Mouse (Mus musculus): ENCODE data around the gene Ccnt2. TPM values are rescaled to one million over a fixed set of nuclear protein-coding genes. Genes with fewer than 3 reads are reported as not detected.
A peak's percentile ranks its signal among the peaks of the same experiment; 100 is the strongest.

Gene Ccnt2
- total and polyA plus RNA-seq, 2 experiments: 9.4 to 28.8 TPM

DNA sequence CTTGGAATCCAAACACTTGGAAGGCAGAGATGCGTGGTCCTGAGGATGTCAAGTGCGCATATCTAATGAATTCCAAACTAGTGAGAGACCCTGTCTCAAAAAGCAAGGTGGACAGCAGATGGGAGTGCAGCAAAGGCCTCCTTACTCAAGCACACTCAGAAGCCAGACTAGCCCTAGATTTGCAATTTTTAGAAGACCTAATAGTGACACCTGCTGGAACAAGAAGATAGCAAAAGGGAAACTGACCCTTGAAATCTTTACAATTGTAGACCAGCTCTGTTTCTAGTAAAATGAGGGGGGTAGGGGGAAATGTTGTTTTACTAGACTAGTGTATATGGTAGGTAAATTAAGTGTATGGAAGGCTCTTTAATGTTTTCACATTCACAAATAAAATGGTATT, 8.5 kb upstream of the Ccnt2 start:
- no peaks in the 10 kb centered on the region for H3K4me1 ChIP-seq (ENCODE audit: control insufficient read depth, insufficient read depth, low read length)
- WGBS: 83% methylated on average over 2 of the region's 2 CpGs
- H3K36me3 ChIP-seq (ENCODE audit: control insufficient read depth, insufficient read depth, low read length): peaks cover 3% of the 10 kb centered on the region; the same call in 1 of the 2 replicates
- no peaks in the 10 kb centered on the region for H3K79me2 ChIP-seq (ENCODE audit: control insufficient read depth, insufficient read depth, low read length)
- H3K27ac ChIP-seq (replicated peaks; ENCODE audit: insufficient read depth, low read depth, low read length): no peak overlapping the region
- DNase-seq (ENCODE audit: extremely low read depth, low read depth, low spot score): peak; percentile 48
- H3K9ac ChIP-seq (ENCODE audit: low read depth, low read length): no peak overlapping the region
- TF ChIP-seq POLR2A (IDR thresholded peaks at IDR 0.05; ENCODE audit: extremely low read depth, insufficient read depth, low read length): no peak
- TF ChIP-seq CTCF (IDR thresholded peaks at IDR 0.05; ENCODE audit: low read depth, low read length): no peak
- H3K4me3 ChIP-seq (ENCODE audit: insufficient read depth, low read depth, low read length): no peak overlapping the region
- no peaks in the 10 kb centered on the region for H3K27me3 ChIP-seq (ENCODE audit: control insufficient read depth, insufficient read depth, low read length)

DNA sequence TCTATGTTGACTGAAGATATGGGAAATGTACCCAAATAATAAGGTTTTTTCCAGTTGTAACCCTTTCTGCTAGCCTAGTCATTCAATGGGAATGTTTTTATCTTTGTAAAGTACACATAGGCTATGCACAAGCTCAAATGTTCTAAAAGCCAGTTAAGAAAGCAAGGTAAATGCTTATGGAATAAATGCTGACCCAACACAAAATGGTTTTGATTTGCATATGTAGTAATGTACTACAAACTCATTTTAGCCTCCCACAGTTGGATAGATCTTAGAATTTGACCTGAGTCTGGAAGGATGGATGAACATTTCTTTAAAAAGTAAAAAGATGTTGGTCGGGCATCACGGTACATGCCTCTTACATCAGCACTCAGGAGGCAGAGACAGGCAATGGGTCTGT, 7.2 kb upstream of the Ccnt2 start:
- no peaks in the 10 kb centered on the region for H3K36me3 ChIP-seq (ENCODE audit: control insufficient read depth, insufficient read depth, low read length)
- TF ChIP-seq CTCF (IDR thresholded peaks at IDR 0.05; ENCODE audit: low read depth, low read length): no peak
- TF ChIP-seq POLR2A (IDR thresholded peaks at IDR 0.05; ENCODE audit: extremely low read depth, insufficient read depth, low read length): no peak
- no peak for DNase-seq (ENCODE audit: extremely low read depth, low read depth, low spot score)
- H3K79me2 ChIP-seq (ENCODE audit: control insufficient read depth, insufficient read depth, low read length): no peaks in the 10 kb centered on the region
- 97% methylated on average over 2 of the region's 2 CpGs for WGBS
- no peak overlapping the region for H3K27ac ChIP-seq (replicated peaks; ENCODE audit: insufficient read depth, low read depth, low read length)
- H3K27me3 ChIP-seq (ENCODE audit: control insufficient read depth, insufficient read depth, low read length): no peaks in the 10 kb centered on the region
- no peaks in the 10 kb centered on the region for H3K4me1 ChIP-seq (ENCODE audit: control insufficient read depth, insufficient read depth, low read length)
- H3K4me3 ChIP-seq (ENCODE audit: insufficient read depth, low read depth, low read length): no peak overlapping the region
- H3K9ac ChIP-seq (ENCODE audit: low read depth, low read length): no peak overlapping the region

DNA sequence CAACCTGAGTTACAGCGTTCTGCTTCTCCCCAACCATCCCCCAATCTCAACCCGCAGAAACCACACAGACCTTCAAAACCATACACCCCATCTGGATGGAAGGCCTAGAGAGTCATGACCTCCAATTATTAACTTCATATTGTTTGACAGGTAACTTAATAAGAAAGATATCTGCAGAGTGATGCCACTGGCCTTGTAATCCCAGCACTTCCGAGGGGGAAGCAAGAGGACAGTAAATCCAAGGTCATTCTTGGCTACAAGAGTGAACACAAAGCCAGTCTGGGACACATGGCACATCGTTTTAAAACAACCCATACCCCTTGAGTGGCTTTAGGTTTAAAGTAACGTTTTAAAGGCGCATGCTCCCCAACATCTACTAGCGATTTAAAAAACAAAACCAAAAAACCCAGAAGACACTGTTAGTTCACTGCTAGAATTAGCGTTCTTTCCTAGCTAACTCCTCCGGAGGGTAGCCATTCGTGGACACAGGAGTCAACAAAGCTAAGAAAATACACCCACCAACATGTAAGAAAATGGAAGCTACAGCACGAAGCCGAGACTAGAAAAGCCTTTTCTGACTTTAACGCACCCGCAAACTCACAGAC, 664 bp upstream of the Ccnt2 start:
- 1% methylated on average over 14 of the region's 14 CpGs for WGBS
- Histone ChIP-seq H3K4me1 (ENCODE audit: control insufficient read depth, insufficient read depth, low read length) (peaks cover 7% of the 10 kb centered on the region; the same call in 1 of the 2 replicates), H3K4me3 (ENCODE audit: insufficient read depth, low read depth, low read length) (peak overlapping the region; percentile 55), H3K36me3 (ENCODE audit: control insufficient read depth, insufficient read depth, low read length) (peaks cover 2% of the 10 kb centered on the region; the same call in 1 of the 2 replicates), H3K79me2 (ENCODE audit: control insufficient read depth, insufficient read depth, low read length) (peaks cover 6% of the 10 kb centered on the region; the same call in 1 of the 2 replicates), H3K27me3 (ENCODE audit: control insufficient read depth, insufficient read depth, low read length) (no peaks in the 10 kb centered on the region), H3K9ac (ENCODE audit: low read depth, low read length) (peak overlapping the region; percentile 67), H3K27ac (replicated peaks; ENCODE audit: insufficient read depth, low read depth, low read length) (peak overlapping the region; percentile 53)
- no peak for DNase-seq (ENCODE audit: extremely low read depth, low read depth, low spot score)
- no peak for TF ChIP-seq POLR2A (IDR thresholded peaks at IDR 0.05; ENCODE audit: extremely low read depth, insufficient read depth, low read length)
- no peak for TF ChIP-seq CTCF (IDR thresholded peaks at IDR 0.05; ENCODE audit: low read depth, low read length)

DNA sequence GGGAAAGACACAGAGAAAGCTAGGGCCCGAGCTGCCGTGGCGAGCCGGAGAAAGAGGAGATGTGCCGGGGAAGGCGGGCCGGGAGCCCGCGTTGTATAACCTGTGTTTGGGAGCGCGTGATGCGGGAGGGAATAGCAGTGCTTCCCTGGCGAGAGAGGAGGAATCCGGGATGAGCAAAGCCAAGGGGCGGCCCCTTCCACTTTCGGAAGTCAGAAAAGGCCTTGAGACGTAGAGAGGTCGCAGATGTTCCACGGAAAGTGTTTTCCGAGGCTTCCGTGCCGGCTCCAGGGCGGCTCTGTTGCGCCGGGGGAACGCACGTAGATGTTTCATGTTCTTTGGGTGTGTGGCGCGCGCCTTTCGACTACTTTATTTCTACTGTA, 527 bp downstream of the Ccnt2 start:
- DNase-seq (ENCODE audit: extremely low read depth, low read depth, low spot score): peak; percentile 57
- peak overlapping the region; percentile 81 for H3K27ac ChIP-seq (replicated peaks; ENCODE audit: insufficient read depth, low read depth, low read length)
- peak overlapping the region; percentile 85 for H3K4me3 ChIP-seq (ENCODE audit: insufficient read depth, low read depth, low read length)
- peaks cover 4% of the 10 kb centered on the region; the same call in 1 of the 2 replicates for H3K36me3 ChIP-seq (ENCODE audit: control insufficient read depth, insufficient read depth, low read length)
- H3K9ac ChIP-seq (ENCODE audit: low read depth, low read length): peak overlapping the region; percentile 90
- H3K79me2 ChIP-seq (ENCODE audit: control insufficient read depth, insufficient read depth, low read length): peaks cover 14% of the 10 kb centered on the region; the same call in 1 of the 2 replicates
- under 1% methylated on average over 31 of the region's 31 CpGs for WGBS
- H3K27me3 ChIP-seq (ENCODE audit: control insufficient read depth, insufficient read depth, low read length): no peaks in the 10 kb centered on the region
- H3K4me1 ChIP-seq (ENCODE audit: control insufficient read depth, insufficient read depth, low read length): peaks cover 7% of the 10 kb centered on the region; the same call in 1 of the 2 replicates
- 0 out of 2 replicates have a peak, but pooled peaks have one; percentile 13 for TF ChIP-seq POLR2A (IDR thresholded peaks at IDR 0.05; ENCODE audit: extremely low read depth, insufficient read depth, low read length)
- TF ChIP-seq CTCF (IDR thresholded peaks at IDR 0.05; ENCODE audit: low read depth, low read length): no peak

DNA sequence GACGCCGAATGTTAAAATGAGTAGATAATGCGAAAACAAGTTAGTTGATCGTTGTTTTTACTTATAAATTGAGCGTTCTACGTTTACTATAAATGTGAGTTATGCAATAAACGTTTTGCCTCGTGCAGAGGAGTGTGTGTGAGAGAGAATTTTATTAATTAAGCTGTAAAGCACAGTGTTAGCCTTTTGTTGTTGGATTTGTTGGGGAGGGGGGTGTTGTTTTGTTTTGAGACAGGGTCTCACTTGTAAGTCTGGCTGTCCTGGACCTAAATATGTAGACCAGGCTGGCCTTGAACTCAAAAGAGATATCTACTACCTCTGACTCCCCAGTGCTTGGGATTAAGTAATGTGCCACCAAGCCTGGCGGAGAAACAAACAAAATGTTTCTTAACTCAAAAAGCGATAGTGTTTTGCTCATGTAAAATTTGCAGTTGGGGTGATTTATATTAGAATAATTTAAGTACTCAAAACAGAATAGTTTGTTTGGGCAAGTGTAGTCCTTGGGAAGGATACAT, 1.3 kb downstream of the Ccnt2 start:
- TF ChIP-seq CTCF (IDR thresholded peaks at IDR 0.05; ENCODE audit: low read depth, low read length) (no peak), POLR2A (IDR thresholded peaks at IDR 0.05; ENCODE audit: extremely low read depth, insufficient read depth, low read length) (no peak)
- peak; percentile 59 for DNase-seq (ENCODE audit: extremely low read depth, low read depth, low spot score)
- peaks cover 13% of the 10 kb centered on the region for H3K4me1 ChIP-seq (ENCODE audit: control insufficient read depth, insufficient read depth, low read length)
- H3K9ac ChIP-seq (ENCODE audit: low read depth, low read length): peak overlapping the region; percentile 62; the same call in 1 of the 2 replicates
- peak overlapping the region; percentile 85 for H3K4me3 ChIP-seq (ENCODE audit: insufficient read depth, low read depth, low read length)
- 2% methylated on average over 10 of the region's 10 CpGs for WGBS
- no peaks in the 10 kb centered on the region for H3K27me3 ChIP-seq (ENCODE audit: control insufficient read depth, insufficient read depth, low read length)
- H3K79me2 ChIP-seq (ENCODE audit: control insufficient read depth, insufficient read depth, low read length): peaks cover 19% of the 10 kb centered on the region; the same call in 1 of the 2 replicates
- peaks cover 4% of the 10 kb centered on the region; the same call in 1 of the 2 replicates for H3K36me3 ChIP-seq (ENCODE audit: control insufficient read depth, insufficient read depth, low read length)
- H3K27ac ChIP-seq (replicated peaks; ENCODE audit: insufficient read depth, low read depth, low read length): peak overlapping the region; percentile 49

DNA sequence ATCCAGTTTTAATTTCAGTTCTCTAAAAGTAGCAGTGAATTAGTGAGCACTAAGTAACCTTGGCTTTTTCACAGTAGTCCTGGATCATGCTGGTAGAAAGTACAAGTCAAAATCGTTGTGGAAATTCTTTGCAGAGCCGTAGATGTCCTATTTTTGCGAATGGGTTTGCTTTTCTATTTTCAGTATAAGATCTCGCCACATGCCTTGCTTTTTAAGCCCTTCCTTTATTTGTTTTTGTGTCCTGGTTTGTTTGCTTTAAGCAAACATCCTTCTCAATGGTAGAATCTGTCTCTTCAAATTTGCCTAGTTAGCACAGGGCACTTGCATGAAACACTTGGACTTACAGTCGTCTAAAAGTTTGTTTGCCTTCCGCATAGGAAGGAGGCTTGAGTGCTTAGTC, 2.3 kb downstream of the Ccnt2 start:
- no peaks in the 10 kb centered on the region for H3K27me3 ChIP-seq (ENCODE audit: control insufficient read depth, insufficient read depth, low read length)
- TF ChIP-seq POLR2A (IDR thresholded peaks at IDR 0.05; ENCODE audit: extremely low read depth, insufficient read depth, low read length): no peak
- TF ChIP-seq CTCF (IDR thresholded peaks at IDR 0.05; ENCODE audit: low read depth, low read length): no peak
- peaks cover 4% of the 10 kb centered on the region; the same call in 1 of the 2 replicates for H3K36me3 ChIP-seq (ENCODE audit: control insufficient read depth, insufficient read depth, low read length)
- H3K9ac ChIP-seq (ENCODE audit: low read depth, low read length): peak overlapping the region; percentile 53
- peaks cover 16% of the 10 kb centered on the region for H3K4me1 ChIP-seq (ENCODE audit: control insufficient read depth, insufficient read depth, low read length)
- 5% methylated on average over 6 of the region's 6 CpGs for WGBS
- H3K79me2 ChIP-seq (ENCODE audit: control insufficient read depth, insufficient read depth, low read length): peaks cover 25% of the 10 kb centered on the region
- peak overlapping the region; percentile 56; the same call in 1 of the 2 replicates for H3K27ac ChIP-seq (replicated peaks; ENCODE audit: insufficient read depth, low read depth, low read length)
- DNase-seq (ENCODE audit: extremely low read depth, low read depth, low spot score): peak; percentile 90
- peak overlapping the region; percentile 50; the same call in 1 of the 2 replicates for H3K4me3 ChIP-seq (ENCODE audit: insufficient read depth, low read depth, low read length)

Data from liver, adult 2 months (tissue).